Mouse (Mus musculus): ENCODE data around the gene Arrdc5.
A peak's percentile ranks its signal among the peaks of the same experiment; 100 is the strongest.

DNA sequence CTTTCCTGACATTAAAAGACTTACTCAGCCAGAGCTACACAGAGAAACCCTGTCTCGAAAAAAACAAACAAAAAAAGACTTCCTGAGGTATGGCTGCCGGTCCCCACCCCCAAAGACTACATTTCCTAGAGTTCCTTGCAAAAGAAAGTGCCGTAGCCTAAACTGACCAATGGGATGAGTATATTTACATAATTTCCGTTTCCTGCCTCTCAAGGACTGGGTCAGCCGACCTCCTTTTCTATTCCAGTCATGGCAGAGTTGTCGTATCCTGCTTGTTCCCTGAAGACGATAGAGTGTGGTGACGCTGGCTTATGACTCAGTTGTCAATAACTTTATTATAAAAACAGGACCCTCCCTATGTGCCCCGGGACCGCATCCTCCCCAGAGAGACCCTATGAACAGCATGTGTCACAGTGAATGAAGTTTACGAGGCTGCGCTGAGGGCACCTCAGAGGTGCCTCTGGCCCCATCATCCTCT is 30.9 kb downstream of the Arrdc5 start:
- peak; percentile 65 for TF ChIP-seq POLR2A (IDR thresholded peaks at IDR 0.05; ENCODE audit: insufficient read length, low read depth)
- TF ChIP-seq POLR2AphosphoS2 (IDR thresholded peaks at IDR 0.05; ENCODE audit: insufficient read length, low read depth) = peak; percentile 84
- TF ChIP-seq TCF12 (IDR thresholded peaks at IDR 0.05; ENCODE audit: insufficient read depth, poor library complexity, severe bottlenecking) = no peak
